Mouse (Mus musculus) limb, embryonic 12.5 days (tissue): ENCODE results near the gene Tmed4. TPM values are rescaled to one million over a fixed set of nuclear protein-coding genes. Genes with fewer than 3 reads are reported as not detected.
"Not testable (repeated sequence)": the region's sequence is repeated elsewhere in the genome, so short reads cannot be mapped to it uniquely, and the experiment has no call there.

ENCODE experiments used
- ATAC-seq: fragments of 200-750 bp; cut with Nextera tagmentation; 2 replicates; pipeline ENCODE4 v1.8.0; 2017; ENCODE audit warnings: low read depth, moderate TSS enrichment; ENCODE audit not compliant: insufficient number of reproducible peaks, insufficient read depth, low FRiP score, low TSS enrichment
- H3K27ac ChIP-seq: fragments of 300-500 bp; sonication (generic); 2 replicates; pipeline ENCODE4 v1.5.1; 2016; ENCODE audit warnings: mild to moderate bottlenecking, moderate library complexity
- H3K27me3 ChIP-seq: fragments of 300-500 bp; sonication (generic); 2 replicates; pipeline ENCODE4 v1.6.1; 2016; ENCODE audit warnings: mild to moderate bottlenecking, moderate library complexity
- H3K36me3 ChIP-seq: fragments of 300-500 bp; sonication (generic); 2 replicates; pipeline ENCODE4 v1.6.1; 2016; ENCODE audit warnings: mild to moderate bottlenecking, moderate library complexity
- H3K4me1 ChIP-seq: fragments of 300-500 bp; sonication (generic); replicated peaks from 2 replicates; pipeline ENCODE4 v1.6.1; 2016
- H3K4me2 ChIP-seq: fragments of 300-500 bp; sonication (generic); 2 replicates; pipeline ENCODE4 v1.6.1; 2016; ENCODE audit warnings: mild to moderate bottlenecking, moderate library complexity
- H3K4me3 ChIP-seq: fragments of 300-500 bp; sonication (generic); replicated peaks from 2 replicates; pipeline ENCODE4 v1.5.1; 2016; ENCODE audit warnings: mild to moderate bottlenecking
- H3K9ac ChIP-seq: fragments of 300-500 bp; sonication (generic); replicated peaks from 2 replicates; pipeline ENCODE4 v1.6.1; 2016; ENCODE audit warnings: mild to moderate bottlenecking, moderate library complexity
- H3K9me3 ChIP-seq: fragments of 300-500 bp; sonication (generic); 2 replicates; pipeline ENCODE4 v1.6.1; 2016; ENCODE audit warnings: mild to moderate bottlenecking, moderate library complexity
- WGBS: fragments of 180-500 bp; shearing (Covaris S2); methylation state at CpG from one replicate; pipeline ENCODE4 v1.1.7; 2016; 5-methylcytosine and 5-hydroxymethylcytosine counted together
- polyA plus RNA-seq: library from polyadenylated mRNA; unstranded; fragments of >200 nt; fragmentation: Nextera tagmentation; extraction: Ambion mirVana; gene quantifications from 2 replicates; pipeline ENCODE4 v1.2.1, GENCODE M21; 2016

Tmed4 gene
- polyA plus RNA-seq, 1 experiment from 2014 or later: 112 TPM

DNA sequence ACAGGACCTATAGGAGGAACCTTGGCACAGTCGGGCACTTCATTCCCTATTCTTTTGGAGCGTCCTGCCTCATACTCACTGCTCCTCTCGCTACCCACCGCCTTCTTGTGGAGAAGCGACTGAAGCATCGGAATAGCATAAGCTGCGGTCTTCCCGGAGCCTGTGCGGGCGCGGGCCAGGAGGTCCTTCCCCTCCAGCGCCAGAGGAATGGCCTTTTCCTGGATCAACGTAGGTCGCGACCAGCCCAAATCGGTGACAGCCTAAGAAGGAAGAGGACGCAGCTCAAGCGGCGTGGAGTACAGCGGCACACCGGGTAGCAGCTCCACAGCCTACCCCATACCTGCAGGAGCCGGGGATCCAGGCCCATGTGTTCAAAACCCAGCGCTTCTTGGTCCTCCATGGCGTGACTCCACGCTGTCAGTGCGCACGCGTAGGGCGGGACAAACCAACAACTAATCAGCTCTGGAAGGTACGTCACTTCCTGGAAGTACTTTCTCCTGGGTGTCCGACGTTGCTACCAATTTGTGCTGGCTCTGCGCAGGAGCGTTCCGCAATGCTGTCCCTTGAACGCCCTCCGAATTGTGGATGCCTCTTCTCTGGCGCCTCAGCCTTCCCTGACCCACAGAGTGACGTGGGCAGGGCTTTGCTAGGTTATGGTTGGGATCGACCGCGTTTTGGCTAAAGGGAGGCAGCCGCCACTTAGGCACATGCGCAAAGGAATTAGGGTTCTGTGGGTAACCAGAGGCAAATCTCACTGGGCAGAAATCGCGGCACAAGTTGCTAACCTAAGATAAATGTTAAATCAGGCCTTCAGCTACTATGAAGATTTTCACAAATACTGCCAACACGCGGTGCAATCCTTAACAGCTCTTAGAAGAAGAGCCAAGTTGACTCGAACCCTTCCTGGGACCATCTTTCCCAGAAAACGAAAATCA, 7.1 kb downstream of the Tmed4 start, which contains the start of gene Ddx56:
Ddx56 (minus strand) TSS at position 453 of the 935 bp plus-strand sequence.
- no peaks in the 10 kb centered on the region for H3K9me3 ChIP-seq
- peak; percentile 95 for ATAC-seq
- peaks cover 68% of the 10 kb centered on the region for H3K36me3 ChIP-seq
- H3K4me1 ChIP-seq: peaks cover 11% of the 10 kb centered on the region
- WGBS: 2% methylated on average over 50 of the region's 50 CpGs
- peak within 1 kb of the TSS; percentile 95 for H3K4me3 ChIP-seq
- H3K27me3 ChIP-seq: no peaks in the 10 kb centered on the region
- H3K9ac ChIP-seq: peak within 1 kb of the TSS; percentile 83
- peak within 1 kb of the TSS; percentile 96 for H3K4me2 ChIP-seq
- H3K27ac ChIP-seq: peak within 1 kb of the TSS; percentile 89

DNA sequence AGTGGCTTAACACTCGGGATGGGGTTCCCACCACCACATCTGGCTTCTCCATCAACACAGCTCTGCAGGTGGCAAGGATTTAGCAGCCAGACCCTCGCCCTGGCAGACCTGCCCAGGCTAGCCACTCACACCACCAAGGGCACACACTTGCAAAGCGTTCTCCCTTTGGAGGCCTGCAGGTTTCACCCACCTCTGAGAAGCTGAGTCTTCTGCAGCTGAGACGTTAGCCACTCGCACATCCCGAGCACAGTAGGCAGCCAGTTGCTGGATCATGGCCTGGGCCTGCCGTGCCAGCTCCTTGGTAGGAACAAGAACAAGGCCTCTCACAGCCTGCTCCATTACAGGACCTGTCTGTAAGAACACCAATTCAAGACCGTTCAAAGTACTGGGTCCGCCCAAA, 8.0 kb downstream of the Tmed4 start:
- H3K36me3 ChIP-seq: peaks cover 68% of the 10 kb centered on the region
- peak overlapping the region; percentile 96 for H3K4me2 ChIP-seq
- no peaks in the 10 kb centered on the region for H3K27me3 ChIP-seq
- H3K9me3 ChIP-seq: no peaks in the 10 kb centered on the region
- H3K4me1 ChIP-seq: peaks cover 11% of the 10 kb centered on the region
- H3K4me3 ChIP-seq: peak overlapping the region; percentile 95
- peak overlapping the region; percentile 83 for H3K9ac ChIP-seq
- WGBS: 66% methylated on average over 9 of the region's 9 CpGs
- no peak overlapping the region for H3K27ac ChIP-seq
- no peak for ATAC-seq

DNA sequence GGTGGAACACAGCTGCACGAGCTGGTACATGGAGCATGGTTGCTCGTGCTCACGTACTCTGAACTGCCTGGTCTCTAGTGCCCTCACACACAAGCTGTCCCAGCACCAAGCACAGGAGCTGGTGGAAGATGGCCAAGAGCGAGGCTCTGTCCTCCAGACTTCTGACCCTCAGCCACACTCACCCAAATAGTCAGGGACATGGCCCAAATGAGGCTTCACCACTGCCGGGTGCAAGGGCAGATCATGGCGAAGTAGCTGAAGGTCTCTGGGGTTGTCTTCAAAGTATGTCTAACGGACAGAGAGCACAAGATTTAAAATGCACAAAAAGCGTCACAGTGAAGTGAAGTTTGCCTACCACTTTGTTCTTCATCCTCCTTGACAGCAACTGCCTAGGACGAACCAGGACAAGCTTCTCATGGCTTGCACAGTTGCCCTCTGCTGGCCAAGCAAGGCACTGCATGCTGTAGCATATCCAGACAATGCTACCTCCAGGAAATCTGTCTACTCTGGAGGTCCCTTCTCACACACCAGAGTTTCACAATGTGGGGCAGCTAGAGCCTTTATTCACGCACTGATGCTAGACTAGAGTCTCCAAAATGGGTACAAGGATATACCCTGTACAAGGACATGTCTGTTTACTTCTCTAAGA, 13.1 kb downstream of the Tmed4 start:
- H3K4me3 ChIP-seq: no peak overlapping the region
- no peak for ATAC-seq
- peaks cover 6% of the 10 kb centered on the region for H3K4me1 ChIP-seq
- H3K27me3 ChIP-seq: no peaks in the 10 kb centered on the region
- peaks cover 94% of the 10 kb centered on the region for H3K36me3 ChIP-seq
- WGBS: 77% methylated on average over 10 of the region's 10 CpGs
- H3K4me2 ChIP-seq: no peak overlapping the region
- no peak overlapping the region for H3K9ac ChIP-seq
- no peaks in the 10 kb centered on the region for H3K9me3 ChIP-seq
- no peak overlapping the region for H3K27ac ChIP-seq

DNA sequence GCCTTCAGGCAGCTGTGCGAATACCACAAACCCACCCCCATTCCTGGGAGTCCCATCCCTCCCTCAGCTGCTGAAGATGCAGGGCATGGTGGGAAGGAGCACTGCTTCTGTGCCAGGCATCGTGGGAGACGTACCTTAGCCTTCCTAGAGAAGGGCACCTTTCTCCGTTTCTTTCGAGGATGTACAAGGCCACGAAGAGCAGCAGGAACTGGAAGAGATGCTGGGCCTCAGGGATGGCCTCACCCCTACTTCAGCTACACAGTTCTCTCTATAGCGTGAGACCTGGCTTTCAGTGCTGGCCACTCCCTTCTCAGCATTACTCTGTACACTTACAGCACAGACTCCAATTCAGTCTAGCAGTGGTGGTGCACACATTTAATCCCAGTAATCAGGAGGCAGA, 15.3 kb downstream of the Tmed4 start:
- peaks cover 72% of the 10 kb centered on the region for H3K36me3 ChIP-seq
- no peak overlapping the region for H3K4me2 ChIP-seq
- no peak overlapping the region for H3K27ac ChIP-seq
- H3K9ac ChIP-seq: no peak overlapping the region
- 94% methylated on average over 7 of the region's 7 CpGs for WGBS
- no peaks in the 10 kb centered on the region for H3K9me3 ChIP-seq
- no peak overlapping the region for H3K4me3 ChIP-seq
- H3K4me1 ChIP-seq: no peaks in the 10 kb centered on the region
- ATAC-seq: no peak
- H3K27me3 ChIP-seq: no peaks in the 10 kb centered on the region

DNA sequence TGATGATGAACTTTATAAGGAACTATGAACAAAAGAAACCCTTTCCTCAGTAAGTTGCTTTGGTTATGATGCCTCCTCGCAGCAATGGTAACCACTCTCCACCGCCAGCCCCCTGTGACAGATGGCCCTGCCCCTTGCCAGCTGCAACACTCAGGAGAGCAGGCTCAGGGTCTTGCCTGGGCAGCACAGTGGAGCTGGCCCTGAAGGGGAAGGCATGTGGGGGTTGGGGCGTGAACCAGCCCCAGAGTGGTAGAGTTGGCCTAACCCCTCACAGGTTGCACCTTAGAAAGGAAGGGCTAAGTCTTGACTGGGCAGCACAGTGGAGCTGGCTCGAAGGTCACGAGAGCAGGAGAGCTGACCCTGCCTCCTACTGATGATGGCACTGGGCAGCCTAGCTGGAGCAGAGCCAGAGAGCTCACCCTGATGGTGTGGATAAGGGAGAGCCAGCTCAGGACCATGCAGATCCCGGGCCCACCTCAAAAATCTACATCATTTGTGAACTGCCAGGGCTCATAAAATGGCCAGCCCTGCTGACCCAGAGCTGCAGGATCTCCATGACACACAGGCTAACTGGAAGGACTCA, 18.1 kb downstream of the Tmed4 start:
- WGBS: 68% methylated on average over 6 of the region's 6 CpGs
- no peaks in the 10 kb centered on the region for H3K4me1 ChIP-seq
- no peaks in the 10 kb centered on the region for H3K9me3 ChIP-seq
- H3K4me3 ChIP-seq: no peak overlapping the region
- no peaks in the 10 kb centered on the region for H3K27me3 ChIP-seq
- no peak overlapping the region for H3K4me2 ChIP-seq
- H3K9ac ChIP-seq: no peak overlapping the region
- peaks cover 44% of the 10 kb centered on the region for H3K36me3 ChIP-seq
- H3K27ac ChIP-seq: no peak overlapping the region
- ATAC-seq: peak; percentile 43; the same call in 1 of the 2 replicates

DNA sequence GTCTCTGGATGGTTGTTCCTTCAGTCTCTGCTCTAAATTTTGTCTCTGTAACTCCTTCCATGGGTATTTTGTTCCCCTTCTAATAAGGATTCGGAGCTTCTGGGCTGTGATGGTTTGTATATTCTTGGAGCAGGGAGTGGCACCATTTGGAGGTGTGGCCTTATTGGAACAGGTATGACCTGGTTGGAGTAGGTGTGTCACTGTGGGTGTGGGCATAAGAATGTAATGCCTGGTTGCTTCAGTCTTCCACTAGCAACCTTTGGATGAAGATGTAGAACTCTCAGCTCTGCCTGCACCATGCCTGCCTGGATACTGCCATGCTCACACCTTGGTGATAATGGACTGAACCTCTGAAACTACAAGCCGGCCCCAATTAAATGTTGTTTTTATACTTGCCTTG, 20.1 kb downstream of the Tmed4 start:
- not testable (repeated sequence) for ATAC-seq, H3K4me3 ChIP-seq, H3K9me3 ChIP-seq, H3K9ac ChIP-seq, H3K4me1 ChIP-seq, H3K27me3 ChIP-seq, H3K4me2 ChIP-seq, H3K27ac ChIP-seq
- 83% methylated on average over 2 of the region's 2 CpGs for WGBS
- H3K36me3 ChIP-seq: peaks cover 24% of the 10 kb centered on the region

DNA sequence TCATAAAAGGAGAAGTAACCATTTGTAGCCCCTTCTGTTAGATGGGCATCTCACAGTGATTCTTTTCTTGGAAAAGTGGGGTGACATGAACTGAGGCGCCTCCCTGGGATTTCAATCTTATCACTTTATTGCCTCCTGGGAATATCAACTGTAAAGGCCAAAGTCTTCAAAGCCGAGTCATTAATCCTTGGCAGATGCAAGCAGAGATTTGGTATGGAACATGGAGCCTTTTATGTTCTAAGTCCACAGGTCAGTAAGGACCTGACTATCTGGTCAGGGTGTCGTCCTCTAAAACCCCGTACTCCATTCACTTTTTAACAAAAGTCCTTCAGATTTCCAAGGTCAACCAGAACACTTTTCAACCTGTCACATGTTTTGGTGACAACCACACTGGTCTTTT, 21.8 kb downstream of the Tmed4 start:
- WGBS: 88% methylated on average over 4 of the region's 4 CpGs
- Histone ChIP-seq H3K27me3 (no peaks in the 10 kb centered on the region), H3K4me3 (no peak overlapping the region), H3K4me2 (no peak overlapping the region), H3K4me1 (no peaks in the 10 kb centered on the region), H3K36me3 (peaks cover 6% of the 10 kb centered on the region), H3K27ac (no peak overlapping the region), H3K9me3 (no peaks in the 10 kb centered on the region), H3K9ac (no peak overlapping the region)
- no peak for ATAC-seq

DNA sequence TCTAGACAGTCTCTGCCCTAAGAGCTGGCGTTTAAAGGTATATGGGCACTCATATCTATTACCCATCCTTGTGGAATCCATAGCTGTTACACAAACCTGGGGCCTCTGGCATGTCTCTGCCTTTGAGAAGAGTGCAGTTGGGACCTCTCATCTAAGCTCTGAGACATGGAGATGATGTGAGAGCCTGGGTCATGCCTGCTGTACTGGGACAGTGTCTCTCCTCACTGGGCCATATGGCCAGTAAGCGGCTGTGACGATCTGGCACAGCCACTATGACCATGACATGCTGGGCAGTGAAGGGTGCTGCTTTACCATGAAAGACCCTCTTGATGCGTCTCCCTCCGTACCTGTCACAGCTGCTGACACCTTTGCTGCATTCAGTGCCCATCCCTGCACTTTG, 22.4 kb downstream of the Tmed4 start:
- H3K27ac ChIP-seq: no peak overlapping the region
- no peaks in the 10 kb centered on the region for H3K9me3 ChIP-seq
- no peak for ATAC-seq
- no peaks in the 10 kb centered on the region for H3K27me3 ChIP-seq
- 89% methylated on average over 5 of the region's 5 CpGs for WGBS
- H3K4me2 ChIP-seq: no peak overlapping the region
- H3K4me3 ChIP-seq: no peak overlapping the region
- H3K9ac ChIP-seq: no peak overlapping the region
- H3K36me3 ChIP-seq: peaks cover under 1% of the 10 kb centered on the region; the same call in 1 of the 2 replicates
- H3K4me1 ChIP-seq: no peaks in the 10 kb centered on the region

DNA sequence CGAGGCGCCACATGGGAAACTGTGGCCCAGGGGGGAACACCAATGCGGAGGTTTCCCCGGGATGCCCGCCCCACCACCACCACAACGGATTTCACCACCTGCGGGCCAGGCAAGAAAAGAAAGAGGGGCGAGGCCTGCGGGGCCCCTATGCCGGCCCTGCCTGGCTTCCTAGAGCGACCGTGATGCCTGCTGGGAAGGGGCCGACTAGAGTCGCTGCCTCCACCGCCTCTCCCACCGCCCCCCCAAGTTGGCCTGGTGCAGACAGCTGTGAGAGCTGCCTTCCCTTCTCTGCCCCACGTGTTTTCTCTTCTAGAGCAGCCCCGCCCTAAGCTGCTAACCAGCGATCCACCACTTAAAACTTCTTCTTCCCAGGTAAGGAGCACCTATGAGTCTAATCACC, 30.0 kb downstream of the Tmed4 start:
- Histone ChIP-seq H3K9me3 (no peaks in the 10 kb centered on the region), H3K4me2 (no peak overlapping the region), H3K27ac (no peak overlapping the region), H3K27me3 (no peaks in the 10 kb centered on the region), H3K4me3 (no peak overlapping the region), H3K9ac (no peak overlapping the region), H3K36me3 (no peaks in the 10 kb centered on the region), H3K4me1 (no peaks in the 10 kb centered on the region)
- ATAC-seq: no peak
- WGBS: 52% methylated on average over 19 of the region's 19 CpGs

DNA sequence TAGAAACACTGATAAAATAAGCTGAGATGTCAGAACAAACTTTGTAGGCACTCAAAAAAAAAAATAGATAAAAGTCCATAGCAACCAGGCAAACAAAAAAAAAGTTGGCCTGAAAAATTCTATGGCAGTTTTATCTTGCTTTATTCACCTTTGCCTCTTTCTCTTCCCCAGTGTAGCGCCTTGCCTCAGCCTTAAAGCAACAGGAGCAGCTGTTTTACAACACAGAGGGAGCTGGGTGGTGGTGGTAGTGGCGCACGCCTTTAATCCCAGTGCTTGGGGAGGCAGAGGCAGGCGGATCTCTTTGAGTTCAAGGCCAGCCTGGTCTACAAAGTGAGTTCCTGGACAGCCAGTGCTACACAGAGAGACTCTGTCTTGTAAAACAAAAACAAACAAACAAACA, 41.6 kb downstream of the Tmed4 start:
- no peak for ATAC-seq
- H3K4me3 ChIP-seq: no peak overlapping the region
- no peaks in the 10 kb centered on the region for H3K36me3 ChIP-seq
- H3K9me3 ChIP-seq: peaks cover 32% of the 10 kb centered on the region
- H3K27ac ChIP-seq: no peak overlapping the region
- H3K9ac ChIP-seq: no peak overlapping the region
- no peak overlapping the region for H3K4me2 ChIP-seq
- WGBS: 81% methylated on average over 4 of the region's 4 CpGs
- no peaks in the 10 kb centered on the region for H3K27me3 ChIP-seq
- H3K4me1 ChIP-seq: no peaks in the 10 kb centered on the region

DNA sequence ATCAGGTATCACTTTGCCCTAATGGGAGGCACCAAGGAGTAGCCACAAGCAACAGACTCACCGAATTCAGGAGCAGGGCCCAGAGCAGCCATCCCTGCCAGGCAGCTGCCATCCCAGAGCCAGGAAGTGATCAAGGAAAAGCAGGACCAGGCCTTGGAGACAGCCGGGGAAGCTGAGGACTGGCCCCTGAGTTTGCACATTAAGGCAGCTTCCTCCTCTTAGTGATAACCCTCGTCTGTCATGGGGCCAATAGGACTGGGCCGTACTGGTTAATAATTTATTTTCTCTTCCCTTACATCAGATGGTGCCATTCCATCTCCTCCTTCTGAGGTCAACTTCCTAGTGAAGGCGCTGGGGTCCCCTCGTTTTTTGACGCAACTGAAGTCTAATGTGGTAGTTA, 44.7 kb downstream of the Tmed4 start, which contains the start of gene Npc1l1:
Npc1l1 (minus strand) TSS at position 132 of the 400 bp plus-strand sequence.
- H3K27ac ChIP-seq: no peak within 1 kb of the TSS
- ATAC-seq: no peak
- no peaks in the 10 kb centered on the region for H3K27me3 ChIP-seq
- no peak within 1 kb of the TSS for H3K9ac ChIP-seq
- H3K4me1 ChIP-seq: no peaks in the 10 kb centered on the region
- H3K9me3 ChIP-seq: peaks cover 13% of the 10 kb centered on the region
- WGBS: 86% methylated on average over 7 of the region's 7 CpGs
- H3K36me3 ChIP-seq: no peaks in the 10 kb centered on the region
- no peak within 1 kb of the TSS for H3K4me3 ChIP-seq
- H3K4me2 ChIP-seq: no peak within 1 kb of the TSS
